In the genomic region with DNA sequence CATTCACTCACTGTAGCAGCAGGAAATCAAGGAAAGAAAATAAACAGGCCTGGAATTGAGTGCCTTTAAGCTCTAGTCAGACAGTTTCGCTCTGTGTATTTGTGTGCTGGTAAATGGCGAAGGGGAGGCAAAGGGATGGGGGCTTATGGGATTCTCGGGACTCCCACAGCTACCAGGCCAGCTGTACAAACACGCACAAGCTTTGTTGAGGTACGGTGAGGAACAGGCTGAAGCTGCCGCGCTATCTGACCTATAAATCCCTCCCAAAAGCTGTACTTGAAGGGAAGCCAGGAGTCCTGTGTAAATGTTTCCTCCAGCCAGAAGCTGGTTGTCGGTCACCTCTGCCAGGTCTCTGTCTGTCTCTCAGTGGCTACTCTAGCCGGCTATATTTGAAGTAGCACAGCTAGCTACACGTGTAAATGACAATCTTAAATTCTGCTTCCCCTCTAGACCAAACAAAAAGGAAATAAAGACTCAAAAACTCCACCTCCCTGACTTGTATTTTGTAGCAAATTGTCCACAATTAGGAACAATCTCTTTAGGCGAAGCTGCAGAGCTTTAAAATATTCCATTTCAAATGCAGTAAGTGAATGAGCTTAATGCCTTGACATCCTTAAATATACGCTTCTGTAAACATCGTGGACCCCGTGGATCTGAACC, we compare ENCODE assay signal across 8 mouse cellular contexts.
DNase-seq lines count a peak whose midpoint lies in the region; ATAC-seq and TF ChIP-seq lines count a peak whose summit lies in the region.

No protein-coding gene starts in this region.

- 36% methylated on average over 14 of the region's 14 CpGs for WGBS in limb, embryonic 10.5 days
- WGBS in stomach, postnatal 0 days: 10% methylated on average over 14 of the region's 14 CpGs

- peak overlapping the region; percentile 70; the same call in 1 of the 2 replicates for H3K27ac ChIP-seq in limb, embryonic 10.5 days
- 0 out of 2 replicates have a peak overlapping the region, but pooled peaks have one; percentile 50 for H3K27ac ChIP-seq in stomach, postnatal 0 days (replicated peaks)

- H3K4me3 ChIP-seq in limb, embryonic 10.5 days: peak overlapping the region; percentile 24; the same call in 1 of the 2 replicates
- peak overlapping the region; percentile 18 for H3K4me3 ChIP-seq in stomach, postnatal 0 days (ENCODE audit: low read depth, low read length)

- no peak overlapping the region for H3K9ac ChIP-seq in stomach, postnatal 0 days (ENCODE audit: low read length)

- peak overlapping the region; percentile 47 for H3K4me2 ChIP-seq in stomach, postnatal 0 days (replicated peaks; ENCODE audit: low read depth)

- no peaks in the 10 kb centered on the region for H3K36me3 ChIP-seq in limb, embryonic 10.5 days
- H3K36me3 ChIP-seq in stomach, postnatal 0 days (ENCODE audit: control insufficient read depth, insufficient read depth, low read length): no peaks in the 10 kb centered on the region

- no peak for TF ChIP-seq CTCF in stomach, postnatal 0 days (IDR thresholded peaks at IDR 0.05; ENCODE audit: low read depth)

- ATAC-seq in stomach, postnatal 0 days (ENCODE audit: low FRiP score, low TSS enrichment): no peak

- H3K9me3 ChIP-seq in limb, embryonic 10.5 days (replicated peaks): no peaks in the 10 kb centered on the region
- no peaks in the 10 kb centered on the region for H3K9me3 ChIP-seq in stomach, postnatal 0 days (ENCODE audit: control insufficient read depth, low read length)

- DNase-seq in cerebellum, postnatal 10 days: peak; percentile 29 to 30
- DNase-seq in cerebellum, adult 18-20 months: no peak
- DNase-seq in right cerebral cortex, adult 18-20 months: peak; percentile 2
- DNase-seq in right cerebral cortex, postnatal 36 days (ENCODE audit: low spot score in 2 of 2): no peak
- peak; percentile 34 for DNase-seq in limb, embryonic 10.5 days (ENCODE audit: low spot score)
- no peak for DNase-seq in stomach, postnatal 0 days (ENCODE audit: low spot score)
- DNase-seq in ovary, postnatal 10 days (ENCODE audit: low spot score): no peak
- DNase-seq in ovary, postnatal 36 days (ENCODE audit: low spot score): no peak

- peaks cover 9% of the 10 kb centered on the region for H3K4me1 ChIP-seq in limb, embryonic 10.5 days
- no peaks in the 10 kb centered on the region for H3K4me1 ChIP-seq in stomach, postnatal 0 days (replicated peaks; ENCODE audit: control insufficient read depth, insufficient read depth)

- TF ChIP-seq EP300 in stomach, postnatal 0 days (optimal IDR thresholded peaks at IDR 0.05): no peak

- no peaks in the 10 kb centered on the region for H3K27me3 ChIP-seq in limb, embryonic 10.5 days (ENCODE audit: low read depth, poor library complexity, severe bottlenecking)
- no peaks in the 10 kb centered on the region for H3K27me3 ChIP-seq in stomach, postnatal 0 days (ENCODE audit: control insufficient read depth, insufficient read depth, low read length)

Comparison
In these comparisons a context has a peak if more than half of its experiments do, and no peak if none do; other contexts are left out.
1. DNase-seq: peak in cerebellum, postnatal 10 days (2 of 2), right cerebral cortex, adult 18-20 months (single experiment) and limb, embryonic 10.5 days (single experiment); none in cerebellum, adult 18-20 months (0 of 2), right cerebral cortex, postnatal 36 days (0 of 2), stomach, postnatal 0 days (single experiment), ovary, postnatal 10 days (single experiment) and ovary, postnatal 36 days (single experiment).